Mouse (Mus musculus): ENCODE measurements around the gene Ifi27. TPM values are rescaled to one million over a fixed set of nuclear protein-coding genes. Genes with fewer than 3 reads are reported as not detected.
A peak's percentile ranks its signal among the peaks of the same experiment; 100 is the strongest.
"Not testable (repeated sequence)": the region's sequence is repeated elsewhere in the genome, so short reads cannot be mapped to it uniquely, and the experiment has no call there.

The Ifi27 gene
- total and polyA plus RNA-seq, 3 experiments, result 22.2 to 335 (median 164) TPM

DNA sequence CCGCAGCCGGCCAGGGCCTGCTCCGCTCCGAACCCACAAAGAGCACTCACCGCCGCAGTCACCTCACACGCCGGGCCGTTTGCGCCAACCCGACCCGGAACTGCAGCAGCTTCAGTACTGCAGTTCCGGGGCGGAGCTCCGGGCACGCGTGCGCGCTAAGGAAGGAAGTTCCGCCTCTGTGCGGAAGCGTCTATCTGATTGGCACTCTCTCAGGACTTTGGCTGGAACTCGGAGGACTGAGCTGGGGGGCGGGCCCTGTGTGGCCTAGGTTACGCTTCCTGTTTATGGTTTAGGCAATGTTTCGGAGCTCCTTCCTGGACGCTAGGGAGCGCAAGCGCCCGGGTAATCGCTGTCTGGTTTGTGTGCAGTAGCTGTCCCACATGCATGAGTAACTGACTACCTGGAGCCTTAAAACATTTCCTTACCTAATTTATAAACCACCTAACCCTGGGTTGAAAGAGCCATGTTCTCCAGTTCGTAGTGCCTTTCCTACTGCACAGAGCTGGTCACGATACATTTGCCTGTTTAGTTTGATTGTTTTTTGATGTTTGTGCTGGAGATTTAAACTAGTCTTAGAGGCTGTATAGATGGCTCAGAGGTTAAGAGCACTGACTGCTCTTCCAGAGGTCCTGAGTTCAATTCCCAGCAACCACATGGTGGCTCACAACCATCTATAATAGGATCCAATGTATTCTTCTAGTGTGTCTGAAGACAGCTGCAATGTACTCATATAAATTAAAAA is 8.1 kb upstream of the Ifi27 start, which contains the start of gene Ddx24:
Ddx24 (minus strand) TSS at position 102 of the 742 bp plus-strand sequence.
- peaks cover 27% of the 10 kb centered on the region for H3K36me3 ChIP-seq (replicated peaks)
- peak; percentile 98 for DNase-seq (ENCODE audit: low spot score)
- peaks cover 2% of the 10 kb centered on the region for H3K9me3 ChIP-seq (replicated peaks)
- H3K27me3 ChIP-seq (ENCODE audit: insufficient read depth, low read length), result no peaks in the 10 kb centered on the region
- ATAC-seq (ENCODE audit: extremely low read depth, insufficient number of reproducible peaks, low FRiP score, poor library complexity, severe bottlenecking), result peak; percentile 99
- peak within 1 kb of the TSS; percentile 88 for H3K4me3 ChIP-seq (ENCODE audit: low read depth, low read length)
- peaks cover 41% of the 10 kb centered on the region for H3K4me1 ChIP-seq (ENCODE audit: insufficient read depth, low read depth, low read length)
- TF ChIP-seq POLR2AphosphoS5 (IDR thresholded peaks at IDR 0.05; ENCODE audit: insufficient replicate concordance, low read depth, low read length), result no peak

- DNase-seq (ENCODE audit: low spot score) (no peak), ATAC-seq (ENCODE audit: extremely low read depth, insufficient number of reproducible peaks, low FRiP score, poor library complexity, severe bottlenecking) (no peak)
- H3K9me3 ChIP-seq (replicated peaks), result peaks cover 2% of the 10 kb centered on the region
These were observed 7.3 kb upstream of the Ifi27 start for GRCm38 (mm10) chr12:103426710-103427109.

GRCm38 (mm10) chr12:103433430-103433829 is 581 bp upstream of the Ifi27 start:
- no peak for DNase-seq (ENCODE audit: low spot score)
- H3K36me3 ChIP-seq (replicated peaks), result peaks cover 33% of the 10 kb centered on the region
- no peaks in the 10 kb centered on the region for H3K27me3 ChIP-seq (ENCODE audit: insufficient read depth, low read length)
- H3K9me3 ChIP-seq (replicated peaks), result no peaks in the 10 kb centered on the region
- TF ChIP-seq GATA2 (IDR thresholded peaks at IDR 0.05; ENCODE audit: borderline replicate concordance, low read depth, low read length) (no peak), GATA1 (IDR thresholded peaks at IDR 0.05; ENCODE audit: borderline replicate concordance, low read length) (no peak), POLR2AphosphoS5 (IDR thresholded peaks at IDR 0.05; ENCODE audit: insufficient replicate concordance, low read depth, low read length) (no peak), TAL1 (conservative IDR thresholded peaks at IDR 0.05; ENCODE audit: low read depth, low read length) (no peak), CTCF (IDR thresholded peaks at IDR 0.05; ENCODE audit: low read depth, low read length) (no peak)
- H3K4me3 ChIP-seq (ENCODE audit: low read depth, low read length), result no peak overlapping the region
- peaks cover 45% of the 10 kb centered on the region for H3K4me1 ChIP-seq (ENCODE audit: insufficient read depth, low read depth, low read length)
- ATAC-seq (ENCODE audit: extremely low read depth, insufficient number of reproducible peaks, low FRiP score, poor library complexity, severe bottlenecking), result no peak

More at GRCm38 (mm10) chr12:103426710-103427109, 7.3 kb upstream of the Ifi27 start:
- H3K27me3 ChIP-seq (ENCODE audit: insufficient read depth, low read length), result no peaks in the 10 kb centered on the region
- H3K36me3 ChIP-seq (replicated peaks), result peaks cover 22% of the 10 kb centered on the region
- peaks cover 36% of the 10 kb centered on the region for H3K4me1 ChIP-seq (ENCODE audit: insufficient read depth, low read depth, low read length)
- TF ChIP-seq GATA2 (IDR thresholded peaks at IDR 0.05; ENCODE audit: borderline replicate concordance, low read depth, low read length) (no peak), CTCF (IDR thresholded peaks at IDR 0.05; ENCODE audit: low read depth, low read length) (no peak), TAL1 (conservative IDR thresholded peaks at IDR 0.05; ENCODE audit: low read depth, low read length) (no peak), GATA1 (IDR thresholded peaks at IDR 0.05; ENCODE audit: borderline replicate concordance, low read length) (no peak), POLR2AphosphoS5 (IDR thresholded peaks at IDR 0.05; ENCODE audit: insufficient replicate concordance, low read depth, low read length) (no peak)
- H3K4me3 ChIP-seq (ENCODE audit: low read depth, low read length), result no peak overlapping the region

GRCm38 (mm10) chr12:103434861-103435260 is 850 bp downstream of the Ifi27 start:
- Histone ChIP-seq H3K36me3 (replicated peaks) (peaks cover 48% of the 10 kb centered on the region), H3K4me3 (ENCODE audit: low read depth, low read length) (peak overlapping the region; percentile 69), H3K27me3 (ENCODE audit: insufficient read depth, low read length) (no peaks in the 10 kb centered on the region), H3K4me1 (ENCODE audit: insufficient read depth, low read depth, low read length) (peaks cover 50% of the 10 kb centered on the region), H3K9me3 (replicated peaks) (no peaks in the 10 kb centered on the region)
- no peak for TF ChIP-seq POLR2AphosphoS5 (IDR thresholded peaks at IDR 0.05; ENCODE audit: insufficient replicate concordance, low read depth, low read length)
- no peak for TF ChIP-seq CTCF (IDR thresholded peaks at IDR 0.05; ENCODE audit: low read depth, low read length)
- TF ChIP-seq TAL1 (conservative IDR thresholded peaks at IDR 0.05; ENCODE audit: low read depth, low read length), result no peak
- DNase-seq (ENCODE audit: low spot score) (no peak), ATAC-seq (ENCODE audit: extremely low read depth, insufficient number of reproducible peaks, low FRiP score, poor library complexity, severe bottlenecking) (0 out of 2 replicates have a peak, but pooled peaks have one; percentile 0)

DNA sequence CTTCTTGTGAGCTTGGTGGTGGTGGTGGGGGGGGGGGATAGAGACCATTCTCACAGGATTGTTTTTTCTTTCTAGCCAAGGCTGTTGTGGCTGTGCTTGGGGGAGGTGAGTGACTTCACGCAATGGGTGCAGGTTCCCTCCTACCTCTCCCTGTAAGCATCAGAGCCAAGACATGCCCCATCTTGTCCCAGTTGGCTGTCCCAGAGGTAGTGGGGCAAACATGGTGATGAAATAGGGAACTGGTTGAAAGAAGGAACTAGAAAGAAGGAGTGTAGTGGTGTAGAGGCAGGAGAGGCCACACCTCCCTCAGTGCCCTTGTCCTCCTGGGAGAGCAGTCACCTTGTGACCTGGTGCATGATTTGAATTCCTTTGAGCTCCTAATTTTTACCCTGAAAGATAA is 3.6 kb downstream of the Ifi27 start:
- no peaks in the 10 kb centered on the region for H3K27me3 ChIP-seq (ENCODE audit: insufficient read depth, low read length)
- TF ChIP-seq GATA2 (IDR thresholded peaks at IDR 0.05; ENCODE audit: borderline replicate concordance, low read depth, low read length) (no peak), GATA1 (IDR thresholded peaks at IDR 0.05; ENCODE audit: borderline replicate concordance, low read length) (no peak), TAL1 (conservative IDR thresholded peaks at IDR 0.05; ENCODE audit: low read depth, low read length) (no peak), POLR2AphosphoS5 (IDR thresholded peaks at IDR 0.05; ENCODE audit: insufficient replicate concordance, low read depth, low read length) (no peak), CTCF (IDR thresholded peaks at IDR 0.05; ENCODE audit: low read depth, low read length) (no peak)
- H3K9me3 ChIP-seq (replicated peaks), result no peaks in the 10 kb centered on the region
- H3K4me1 ChIP-seq (ENCODE audit: insufficient read depth, low read depth, low read length), result peaks cover 44% of the 10 kb centered on the region
- peaks cover 70% of the 10 kb centered on the region for H3K36me3 ChIP-seq (replicated peaks)
- ATAC-seq (ENCODE audit: extremely low read depth, insufficient number of reproducible peaks, low FRiP score, poor library complexity, severe bottlenecking) (no peak), DNase-seq (ENCODE audit: low spot score) (no peak)
- no peak overlapping the region for H3K4me3 ChIP-seq (ENCODE audit: low read depth, low read length)

GRCm38 (mm10) chr12:103443524-103443923 is 9.5 kb downstream of the Ifi27 start, which contains the start of gene Ifi27l2a:
Gene Ifi27l2a, minus strand, starts transcription at chr12:103443680.
- no peak for TF ChIP-seq TAL1 (conservative IDR thresholded peaks at IDR 0.05; ENCODE audit: low read depth, low read length)
- no peak for TF ChIP-seq GATA1 (IDR thresholded peaks at IDR 0.05; ENCODE audit: borderline replicate concordance, low read length)
- no peak for TF ChIP-seq GATA2 (IDR thresholded peaks at IDR 0.05; ENCODE audit: borderline replicate concordance, low read depth, low read length)
- no peak for TF ChIP-seq POLR2AphosphoS5 (IDR thresholded peaks at IDR 0.05; ENCODE audit: insufficient replicate concordance, low read depth, low read length)
- TF ChIP-seq CTCF (IDR thresholded peaks at IDR 0.05; ENCODE audit: low read depth, low read length), result no peak
- Histone ChIP-seq H3K9me3 (replicated peaks) (no peaks in the 10 kb centered on the region), H3K4me3 (ENCODE audit: low read depth, low read length) (no peak within 1 kb of the TSS), H3K27me3 (ENCODE audit: insufficient read depth, low read length) (peaks cover 2% of the 10 kb centered on the region; the same call in 1 of the 2 replicates), H3K4me1 (ENCODE audit: insufficient read depth, low read depth, low read length) (peaks cover 18% of the 10 kb centered on the region), H3K36me3 (replicated peaks) (peaks cover 38% of the 10 kb centered on the region)
- peak; percentile 41; the same call in 1 of the 2 replicates for ATAC-seq (ENCODE audit: extremely low read depth, insufficient number of reproducible peaks, low FRiP score, poor library complexity, severe bottlenecking)
- DNase-seq (ENCODE audit: low spot score), result no peak

GRCm38 (mm10) chr12:103444261-103444660 is 10.2 kb downstream of the Ifi27 start:
- not testable (repeated sequence) for DNase-seq (ENCODE audit: low spot score); H3K9me3 ChIP-seq (replicated peaks); ATAC-seq (ENCODE audit: extremely low read depth, insufficient number of reproducible peaks, low FRiP score, poor library complexity, severe bottlenecking); H3K27me3 ChIP-seq (ENCODE audit: insufficient read depth, low read length); H3K4me3 ChIP-seq (ENCODE audit: low read depth, low read length)
- H3K36me3 ChIP-seq (replicated peaks), result peaks cover 30% of the 10 kb centered on the region
- peaks cover 13% of the 10 kb centered on the region for H3K4me1 ChIP-seq (ENCODE audit: insufficient read depth, low read depth, low read length)

Measured in G1E (cell line).